9 mouse cellular contexts compared by ENCODE assay signal in the genomic region with DNA sequence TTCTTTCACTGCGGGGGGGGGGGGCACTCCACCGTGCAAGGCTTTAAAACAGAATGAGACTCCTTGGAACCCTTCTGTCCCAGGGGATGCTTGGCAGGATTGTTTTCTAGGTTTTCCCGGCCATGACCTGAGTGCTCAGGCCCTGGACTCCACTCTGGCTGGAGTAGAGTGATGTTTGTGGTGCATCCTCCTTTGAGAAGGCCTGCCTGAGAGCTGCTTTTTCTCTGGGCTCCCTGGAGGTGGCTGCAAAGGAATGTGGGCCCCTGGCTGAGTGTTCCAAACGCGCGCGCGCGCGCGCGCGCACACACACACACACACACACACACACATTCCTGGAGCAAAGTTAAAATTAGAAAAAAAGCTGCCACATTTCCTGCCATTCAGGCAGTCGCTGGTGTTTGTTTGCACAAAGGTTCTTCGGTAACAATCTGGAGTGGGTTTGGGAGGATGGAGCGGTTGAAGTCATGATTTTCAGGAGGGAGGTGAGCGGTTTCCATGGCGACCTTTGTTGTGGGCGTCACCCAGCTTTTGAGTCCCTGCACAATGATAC. TPM values are rescaled to one million over a fixed set of nuclear protein-coding genes. Genes with fewer than 3 reads are reported as not detected.
DNase-seq lines count a peak whose midpoint lies in the region; ATAC-seq and TF ChIP-seq lines count a peak whose summit lies in the region.
"Had no signal": no experiment of that assay in that cellular context is flagged by ENCODE, and none has a peak within 500 bp of the region (broad histone marks: within the 10 kb centered on the region; RNA-seq: fewer than 3 reads in every experiment).

No protein-coding gene starts in this region.

- H3K27ac ChIP-seq in hindbrain, embryonic 13.5 days: peak overlapping the region; percentile 73; the same call in 1 of the 2 replicates
- H3K27ac ChIP-seq in midbrain, embryonic 11.5 days (ENCODE audit: low read depth, low read length): no peak overlapping the region; the same call in 1 of the 2 replicates

- H3K4me1 ChIP-seq in lung, adult 2 months (ENCODE audit: control insufficient read depth, insufficient read depth, low read length): peaks cover 45% of the 10 kb centered on the region
- H3K4me1 ChIP-seq in hindbrain, embryonic 13.5 days (replicated peaks): peaks cover 79% of the 10 kb centered on the region
- H3K4me1 ChIP-seq in midbrain, embryonic 11.5 days (ENCODE audit: control insufficient read depth, insufficient read depth, low read length): peaks cover 29% of the 10 kb centered on the region

- no peaks in the 10 kb centered on the region for H3K27me3 ChIP-seq in hindbrain, embryonic 13.5 days
- H3K27me3 ChIP-seq in midbrain, embryonic 11.5 days (ENCODE audit: control insufficient read depth, insufficient read depth, low read length): no peaks in the 10 kb centered on the region

- WGBS in lung, adult 2 months: 10% methylated on average over 19 of the region's 19 CpGs
- 3% methylated on average over 19 of the region's 19 CpGs for WGBS in hindbrain, embryonic 13.5 days
- under 1% methylated on average over 19 of the region's 19 CpGs for WGBS in midbrain, embryonic 11.5 days

- DNase-seq in lung, adult 18-20 months: peak; percentile 72 to 79
- DNase-seq in lung, adult 2 months: no peak
- peak; percentile 50 for DNase-seq in gastrocnemius, adult 18-20 months (ENCODE audit: low spot score)
- peak; percentile 57 to 62 for DNase-seq in layer of hippocampus, postnatal 36 days
- peak; percentile 94 for DNase-seq in midbrain, embryonic 11.5 days (ENCODE audit: low spot score, missing footprints)
- peak; percentile 86 for DNase-seq in telencephalon, adult 2 months (ENCODE audit: low read depth, low spot score)

- no peak overlapping the region for H3K4me3 ChIP-seq in lung, adult 2 months (replicated peaks; ENCODE audit: extremely low read depth, low read depth, low read length)
- no peak overlapping the region for H3K4me3 ChIP-seq in hindbrain, embryonic 13.5 days
- no peak overlapping the region for H3K4me3 ChIP-seq in midbrain, embryonic 11.5 days (ENCODE audit: low read depth, low read length)

- H3K9ac ChIP-seq in hindbrain, embryonic 13.5 days: peak overlapping the region; percentile 35; the same call in 1 of the 2 replicates
- H3K9ac ChIP-seq in midbrain, embryonic 11.5 days (ENCODE audit: low read length): peak overlapping the region; percentile 30; the same call in 1 of the 2 replicates

- no peak for TF ChIP-seq POLR2A in lung, adult 2 months (IDR thresholded peaks at IDR 0.05; ENCODE audit: borderline replicate concordance, extremely low read depth, low read depth, low read length)

- no peak for TF ChIP-seq CTCF in lung, adult 2 months (IDR thresholded peaks at IDR 0.05; ENCODE audit: insufficient read depth, low read length)

- no peaks in the 10 kb centered on the region for H3K9me3 ChIP-seq in hindbrain, embryonic 13.5 days
- no peaks in the 10 kb centered on the region for H3K9me3 ChIP-seq in midbrain, embryonic 11.5 days (ENCODE audit: control insufficient read depth, low read length)

- ATAC-seq in hindbrain, embryonic 13.5 days (ENCODE audit: low FRiP score): no peak
- ATAC-seq in midbrain, embryonic 11.5 days (ENCODE audit: low FRiP score): peak; percentile 63; the same call in 1 of the 2 replicates
- no peak for ATAC-seq in megakaryocyte progenitor cell, adult 5-6 weeks (replicated peaks; ENCODE audit: poor library complexity)

- H3K36me3 ChIP-seq in hindbrain, embryonic 13.5 days: no peaks in the 10 kb centered on the region
- no peaks in the 10 kb centered on the region for H3K36me3 ChIP-seq in midbrain, embryonic 11.5 days (ENCODE audit: control insufficient read depth, insufficient read depth, low read length)

- H3K4me2 ChIP-seq in hindbrain, embryonic 13.5 days: peak overlapping the region; percentile 32
- H3K4me2 ChIP-seq in midbrain, embryonic 11.5 days: peak overlapping the region; percentile 31

RNA-seq across cellular contexts. Expression of a gene that starts 22.3 kb away (rescaled TPM):
- 33.9 and 40.2 TPM in 2 replicates for polyA plus RNA-seq in lung, adult 2 months (2012; rRNA removed)
- total RNA-seq in gastrocnemius, adult 18-20 months (2021): 1 to 10 TPM; 2.5 to 3.7 TPM
- polyA plus RNA-seq in hindbrain, embryonic 13.5 days (2015; fragmentation: Nextera tagmentation; extraction: Ambion mirVana): 19.5 and 20.9 TPM in 2 replicates
- total RNA-seq in layer of hippocampus, postnatal 36 days (2021): 10 to 100 TPM; 23.8 to 24.0 TPM
- polyA plus RNA-seq in midbrain, embryonic 11.5 days (2014; fragmentation: Nextera tagmentation; extraction: Ambion mirVana): 17.3 and 18.6 TPM in 2 replicates
- 0.24 and 0.27 TPM in 2 replicates for total RNA-seq in megakaryocyte progenitor cell, adult 5-6 weeks (2015)
- total RNA-seq in megakaryocyte progenitor cell, adult 5-6 weeks (2017): 0.03 TPM in 1 of 2 replicates, not detected in the other
- total RNA-seq: MEL had no signal

Comparison
In these comparisons a context has a peak if more than half of its experiments do, and no peak if none do; other contexts are left out.
1. RNA of a gene that starts 22.3 kb away (total RNA-seq): 23.8 to 24.0 TPM in layer of hippocampus, postnatal 36 days; 2.5 to 3.7 TPM in gastrocnemius, adult 18-20 months and 0.03 to 0.27 TPM in megakaryocyte progenitor cell, adult 5-6 weeks; every median in the first group is over 4 times any median in the second.